Mouse (Mus musculus) stomach, postnatal 0 days (tissue): ENCODE measurements around the gene Pde10a.

Source experiments
- CTCF ChIP-seq: IDR thresholded peaks from 2 replicates; pipeline ENCODE4 v1.5.1; 2016; ENCODE audit warnings: antibody characterized with exemption, low read depth, mild to moderate bottlenecking, moderate library complexity
- EP300 ChIP-seq: optimal IDR thresholded peaks from 2 replicates; pipeline ENCODE3; 2016; ENCODE audit warnings: antibody characterized with exemption

- TF ChIP-seq CTCF (peak; percentile 93), EP300 (no peak)
Observed at GRCm38 (mm10) chr17:8592427-8593277, 67.5 kb downstream of the Pde10a start.
